Mouse (Mus musculus): Measurements from ENCODE around the gene Gm21477. TPM values are rescaled to one million over a fixed set of nuclear protein-coding genes. Genes with fewer than 3 reads are reported as not detected.
"Not testable (repeated sequence)": the region's sequence is repeated elsewhere in the genome, so short reads cannot be mapped to it uniquely, and the experiment has no call there.

Gene Gm21477
- total RNA-seq (2021), result not detected

- intact Hi-C loops (cut with DNase I); DNase-seq (ENCODE audit: low spot score in 2 of 2): not testable (repeated sequence)
These were observed at the start of gene Gm21477 for GRCm38 (mm10) chrY:87116521-87116920. Gene Gm21477, plus strand, starts transcription at chrY:87116821.

All from left cerebral cortex, postnatal 25 days (tissue).